ENCODE assay signal across 20 mouse cellular contexts in genomic region chr1:151926826-151927225, GRCm38 (mm10).
DNase-seq lines count a peak whose midpoint lies in the region; ATAC-seq and TF ChIP-seq lines count a peak whose summit lies in the region.
"Had no signal": no experiment of that assay in that cellular context is flagged by ENCODE, and none has a peak within 500 bp of the region (broad histone marks: within the 10 kb centered on the region; RNA-seq: fewer than 3 reads in every experiment).

No protein-coding gene starts in this region.

- no peaks in the 10 kb centered on the region for H3K27me3 ChIP-seq in kidney, embryonic 15.5 days
- no peaks in the 10 kb centered on the region for H3K27me3 ChIP-seq in limb, embryonic 13.5 days
- H3K27me3 ChIP-seq in neural tube, embryonic 15.5 days (replicated peaks) = no peaks in the 10 kb centered on the region
- H3K27me3 ChIP-seq: forebrain, embryonic 12.5 days; liver, embryonic 12.5 days; neural tube, embryonic 12.5 days had no signal

- H3K4me2 ChIP-seq in kidney, embryonic 15.5 days = no peak overlapping the region
- 0 out of 2 replicates have a peak overlapping the region, but pooled peaks have one; percentile 14 for H3K4me2 ChIP-seq in limb, embryonic 13.5 days (replicated peaks)
- no peak overlapping the region for H3K4me2 ChIP-seq in neural tube, embryonic 15.5 days
- H3K4me2 ChIP-seq: forebrain, embryonic 12.5 days; heart, embryonic 11.5 days; liver, embryonic 12.5 days; neural tube, embryonic 12.5 days had no signal

- TF ChIP-seq CTCF in lung, adult 2 months (IDR thresholded peaks at IDR 0.05; ENCODE audit: insufficient read depth, low read length) = no peak

- 52% methylated on average over 8 of the region's 8 CpGs for WGBS in kidney, embryonic 15.5 days
- WGBS in lung, adult 2 months = 44% methylated on average over 8 of the region's 8 CpGs
- WGBS in limb, embryonic 13.5 days = 29% methylated on average over 8 of the region's 8 CpGs
- WGBS in neural tube, embryonic 15.5 days = 44% methylated on average over 8 of the region's 8 CpGs

- H3K9me3 ChIP-seq in kidney, embryonic 15.5 days (replicated peaks) = no peaks in the 10 kb centered on the region
- no peaks in the 10 kb centered on the region for H3K9me3 ChIP-seq in limb, embryonic 13.5 days
- no peaks in the 10 kb centered on the region for H3K9me3 ChIP-seq in neural tube, embryonic 15.5 days (replicated peaks)
- H3K9me3 ChIP-seq: embryonic facial prominence, embryonic 10.5 days; forebrain, embryonic 12.5 days; liver, embryonic 12.5 days; midbrain, embryonic 10.5 days; neural tube, embryonic 12.5 days had no signal

- no peak for TF ChIP-seq POLR2A in lung, adult 2 months (IDR thresholded peaks at IDR 0.05; ENCODE audit: borderline replicate concordance, extremely low read depth, low read depth, low read length)

- H3K4me3 ChIP-seq in kidney, embryonic 15.5 days (replicated peaks) = no peak overlapping the region
- H3K4me3 ChIP-seq in lung, adult 2 months (replicated peaks; ENCODE audit: extremely low read depth, low read depth, low read length) = peak overlapping the region; percentile 6
- no peak overlapping the region for H3K4me3 ChIP-seq in limb, embryonic 13.5 days
- no peak overlapping the region for H3K4me3 ChIP-seq in neural tube, embryonic 15.5 days (replicated peaks)
- H3K4me3 ChIP-seq: embryonic facial prominence, embryonic 10.5 days; forebrain, embryonic 12.5 days; liver, embryonic 12.5 days; midbrain, embryonic 10.5 days; neural tube, embryonic 12.5 days had no signal

- no peak overlapping the region for H3K9ac ChIP-seq in kidney, embryonic 15.5 days
- H3K9ac ChIP-seq in limb, embryonic 13.5 days = no peak overlapping the region
- no peak overlapping the region for H3K9ac ChIP-seq in neural tube, embryonic 15.5 days (replicated peaks)
- H3K9ac ChIP-seq: forebrain, embryonic 12.5 days; liver, embryonic 12.5 days; neural tube, embryonic 12.5 days had no signal

- H3K27ac ChIP-seq in kidney, embryonic 15.5 days = peak overlapping the region; percentile 24; the same call in 1 of the 2 replicates
- H3K27ac ChIP-seq in limb, embryonic 13.5 days = no peak overlapping the region
- peak overlapping the region; percentile 63 for H3K27ac ChIP-seq in neural tube, embryonic 15.5 days (replicated peaks)
- H3K27ac ChIP-seq: embryonic facial prominence, embryonic 10.5 days; forebrain, embryonic 12.5 days; liver, embryonic 12.5 days; macrophage; midbrain, embryonic 10.5 days; neural tube, embryonic 12.5 days had no signal

- no peak for ATAC-seq in kidney, embryonic 15.5 days (replicated peaks; ENCODE audit: low FRiP score)
- no peak for ATAC-seq in limb, embryonic 13.5 days (ENCODE audit: low FRiP score, low read depth)
- ATAC-seq in neural tube, embryonic 15.5 days (ENCODE audit: low FRiP score) = no peak
- ATAC-seq: liver, embryonic 12.5 days had no signal

- H3K4me1 ChIP-seq in kidney, embryonic 15.5 days = peaks cover 11% of the 10 kb centered on the region; the same call in 1 of the 2 replicates
- peaks cover 3% of the 10 kb centered on the region for H3K4me1 ChIP-seq in lung, adult 2 months (ENCODE audit: control insufficient read depth, insufficient read depth, low read length)
- H3K4me1 ChIP-seq in limb, embryonic 13.5 days = peaks cover 39% of the 10 kb centered on the region
- peaks cover 29% of the 10 kb centered on the region for H3K4me1 ChIP-seq in neural tube, embryonic 15.5 days
- H3K4me1 ChIP-seq: liver, embryonic 12.5 days had no signal

- H3K36me3 ChIP-seq in kidney, embryonic 15.5 days = no peaks in the 10 kb centered on the region
- no peaks in the 10 kb centered on the region for H3K36me3 ChIP-seq in limb, embryonic 13.5 days
- H3K36me3 ChIP-seq in neural tube, embryonic 15.5 days = no peaks in the 10 kb centered on the region
- H3K36me3 ChIP-seq: embryonic facial prominence, embryonic 10.5 days; forebrain, embryonic 12.5 days; liver, embryonic 12.5 days; midbrain, embryonic 10.5 days; neural tube, embryonic 12.5 days had no signal

- DNase-seq in kidney, adult 9 months = no peak
- DNase-seq in lung, adult 2 months = no peak
- DNase-seq in lung, adult 18-20 months = no peak
- no peak for DNase-seq in testis, postnatal 14 days (ENCODE audit: low spot score)
- DNase-seq: adrenal gland, postnatal 25 days; B cell, adult 2 months; cerebellum, adult 8-10 months; heart, postnatal 10 days; kidney, adult 18-20 months; layer of hippocampus, postnatal 36 days had no signal
